Mouse (Mus musculus) urinary bladder, postnatal 10 days (tissue): ENCODE data around the gene Frmd8.
"Not testable (repeated sequence)": the region's sequence is repeated elsewhere in the genome, so short reads cannot be mapped to it uniquely, and the experiment has no call there.

ENCODE experiments used
- DNase-seq: peaks from one replicate; pipeline ENCODE4 v3.0.0; 2022; ENCODE audit warnings: low spot score

The Frmd8 gene

DNA sequence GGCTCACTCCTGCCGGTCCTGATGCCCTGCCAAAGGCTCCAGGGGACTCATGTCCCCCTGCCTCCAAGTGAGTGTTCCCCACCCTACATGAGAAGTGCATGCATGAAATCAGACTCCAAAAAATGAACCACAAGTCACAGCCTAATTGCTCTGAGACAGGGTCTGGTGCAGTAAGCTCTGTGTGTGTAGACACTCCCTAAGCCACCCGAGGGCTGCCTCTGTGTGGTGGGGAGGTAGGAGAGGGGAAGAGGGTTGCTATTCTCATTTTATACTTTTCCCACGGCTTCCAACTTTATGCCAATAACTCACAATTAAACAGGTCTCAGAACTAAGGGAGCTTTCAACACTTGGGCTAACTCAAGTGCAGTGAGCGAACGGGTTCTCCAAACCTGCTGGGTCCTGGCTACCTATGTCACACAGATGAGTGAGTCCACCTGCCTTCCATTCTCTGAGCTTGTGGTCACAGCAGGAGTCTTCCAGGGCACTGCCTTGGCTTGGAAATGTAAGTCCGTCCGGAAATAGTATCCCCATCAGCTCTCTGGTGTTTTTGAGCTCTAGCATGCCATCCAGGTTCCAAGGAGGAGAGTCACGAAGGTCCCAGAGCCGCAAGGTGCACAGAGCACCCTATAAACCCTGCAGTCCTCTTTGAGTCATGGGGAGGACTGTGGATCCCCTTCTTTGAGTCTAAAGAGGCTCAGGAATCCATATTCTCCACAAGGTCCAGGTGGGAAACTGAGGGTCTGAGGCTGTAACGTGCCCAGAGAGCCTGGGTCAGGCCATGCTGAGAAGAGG, 50.1 kb downstream of the Frmd8 start:
- no peak for DNase-seq

DNA sequence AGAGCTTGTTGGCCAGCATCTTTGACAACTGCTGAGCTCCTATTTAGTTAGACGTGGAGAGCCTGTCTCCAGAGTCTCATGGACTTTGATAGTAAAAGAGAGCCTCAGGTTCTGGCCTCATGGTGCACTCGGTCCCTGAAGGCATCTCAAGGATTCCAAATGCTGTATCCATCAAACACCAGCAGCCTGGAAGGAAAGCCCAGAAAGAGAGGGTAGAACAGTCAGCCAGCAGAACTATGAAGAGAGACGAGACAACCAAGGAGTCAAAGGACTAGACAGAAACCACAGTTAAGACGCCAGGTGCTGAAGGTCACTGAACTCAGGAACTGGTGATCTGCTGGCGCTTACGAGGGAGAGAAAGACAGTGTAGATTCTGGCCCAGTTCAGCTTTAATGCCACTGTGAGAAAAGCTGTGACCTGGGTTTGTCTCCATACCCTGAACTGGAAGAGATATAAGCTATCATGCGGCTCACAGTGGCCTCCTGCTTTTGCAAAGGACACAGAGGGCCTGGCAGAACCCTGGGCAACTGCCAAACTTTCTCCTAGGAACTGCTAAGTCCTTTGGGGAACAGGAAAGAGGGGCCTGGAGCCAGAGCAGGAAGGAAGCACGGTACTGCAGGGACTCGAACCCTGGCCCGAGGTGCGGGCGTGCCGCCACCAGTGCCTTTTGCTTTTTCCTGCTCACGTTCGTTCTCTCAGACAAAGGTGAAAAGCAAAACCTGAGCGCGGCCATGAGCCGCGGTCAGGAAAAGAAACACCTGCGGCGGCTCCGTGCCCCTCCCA, 50.8 kb downstream of the Frmd8 start:
- DNase-seq: no peak

DNA sequence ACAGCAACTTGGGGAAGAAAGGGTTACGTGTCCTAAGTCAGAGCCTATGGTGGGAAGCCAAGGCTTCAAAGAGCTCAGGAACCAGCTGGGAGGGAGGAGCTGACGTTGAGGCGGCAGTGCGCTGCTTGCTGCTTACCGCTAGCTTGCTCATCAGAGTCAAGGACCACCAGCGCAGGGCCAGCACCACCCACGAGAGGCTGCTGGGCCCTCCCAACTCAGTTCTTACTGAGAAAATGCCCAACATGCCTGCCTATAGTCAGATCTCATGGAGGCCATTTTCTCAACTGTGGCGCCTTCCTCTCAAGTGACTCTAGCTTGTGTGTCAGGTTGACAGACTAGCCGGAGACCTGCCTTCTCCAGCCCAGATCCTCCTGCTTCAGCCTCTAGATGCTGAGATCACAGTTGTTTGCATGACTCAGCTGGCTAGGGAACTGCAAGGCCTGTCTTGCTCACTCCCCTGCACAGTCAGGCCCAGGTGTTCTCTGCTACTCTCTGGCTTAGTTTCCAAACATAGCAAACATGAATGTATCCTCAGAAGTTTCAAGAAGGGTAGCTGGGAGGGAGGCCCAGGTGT, 51.7 kb downstream of the Frmd8 start:
- DNase-seq: no peak

DNA sequence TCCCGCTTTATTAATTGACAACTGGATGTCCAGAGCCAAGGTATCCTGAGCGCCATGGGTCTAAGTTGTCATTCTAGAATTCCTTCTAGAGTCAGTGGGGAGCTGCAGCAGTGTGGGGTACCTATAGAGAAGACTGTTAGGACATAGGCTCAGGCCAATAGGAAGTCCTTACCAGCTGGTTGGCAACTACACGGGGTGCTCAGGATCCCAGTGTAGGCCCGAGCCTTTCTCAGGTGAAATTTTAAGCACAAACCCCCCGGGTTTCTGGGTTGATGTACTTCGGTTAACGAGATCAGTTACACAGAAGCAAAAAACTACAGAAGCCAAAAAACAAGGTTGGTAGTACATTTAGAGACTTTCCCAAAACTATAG, 52.3 kb downstream of the Frmd8 start:
- no peak for DNase-seq

DNA sequence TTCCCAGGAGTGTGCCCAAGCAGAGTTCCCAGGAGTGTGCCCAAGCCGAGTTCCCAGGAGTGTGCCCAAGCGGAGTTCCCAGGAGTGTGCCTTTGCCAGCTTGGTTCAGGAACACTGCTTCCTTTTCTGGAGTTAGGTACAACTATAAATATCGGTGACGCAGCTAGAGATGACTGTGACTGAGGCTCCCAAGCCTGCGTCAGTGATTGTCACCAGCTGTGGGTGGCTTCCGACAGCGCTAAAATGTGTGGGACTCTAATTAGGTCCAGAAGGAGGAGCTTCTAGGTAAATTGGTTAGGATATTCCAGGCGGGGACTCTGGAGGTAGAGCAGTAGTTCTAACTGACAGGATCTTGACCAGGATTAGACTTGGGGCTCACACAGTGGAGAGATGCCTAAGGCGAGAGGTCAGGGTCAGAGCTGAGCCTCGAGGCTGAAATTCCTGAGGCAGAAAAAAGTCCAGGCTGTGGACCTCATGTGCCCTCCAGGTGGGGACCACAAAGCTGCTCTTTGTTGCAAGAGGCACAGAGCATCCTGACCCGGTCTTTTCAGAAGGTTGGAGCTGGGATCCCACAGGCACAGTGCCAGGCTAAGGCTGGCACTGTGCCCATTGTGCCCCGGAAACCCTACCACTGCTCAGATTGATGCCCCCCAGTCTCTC, 52.8 kb downstream of the Frmd8 start:
- no peak for DNase-seq

DNA sequence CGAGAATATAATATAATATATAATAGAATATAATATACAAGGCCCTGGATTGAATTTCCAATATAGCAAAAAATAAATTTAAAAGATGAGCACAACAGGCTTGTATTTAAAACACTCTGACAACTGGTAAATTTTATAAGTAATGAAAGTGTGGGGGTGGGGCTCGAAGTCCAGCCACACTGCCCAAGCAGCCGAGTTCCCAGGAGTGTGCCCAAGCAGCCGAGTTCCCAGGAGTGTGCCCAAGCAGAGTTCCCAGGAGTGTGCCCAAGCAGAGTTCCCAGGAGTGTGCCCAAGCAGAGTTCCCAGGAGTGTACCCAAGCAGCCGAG, 53.3 kb downstream of the Frmd8 start:
- no peak for DNase-seq

DNA sequence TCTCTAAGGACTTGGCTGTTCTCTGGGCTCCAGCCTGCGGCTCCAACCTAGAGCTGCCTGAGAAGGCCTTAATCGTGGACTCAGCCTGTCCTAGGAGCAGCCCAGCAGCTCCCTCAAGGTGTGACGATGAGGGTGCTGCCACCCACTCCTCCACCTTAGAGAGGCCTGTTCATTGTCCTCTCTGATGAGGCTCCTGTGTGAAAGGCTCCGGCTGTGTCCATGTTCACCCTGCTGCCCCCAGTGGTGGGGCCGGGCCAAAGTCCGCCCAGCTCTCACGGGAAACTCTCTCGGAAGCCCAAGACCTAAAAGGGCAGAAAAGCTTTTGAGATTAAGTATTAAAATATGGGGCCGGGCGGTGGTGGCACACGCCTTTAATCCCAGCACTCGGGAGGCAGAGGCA, 55.5 kb downstream of the Frmd8 start:
- DNase-seq: no peak

DNA sequence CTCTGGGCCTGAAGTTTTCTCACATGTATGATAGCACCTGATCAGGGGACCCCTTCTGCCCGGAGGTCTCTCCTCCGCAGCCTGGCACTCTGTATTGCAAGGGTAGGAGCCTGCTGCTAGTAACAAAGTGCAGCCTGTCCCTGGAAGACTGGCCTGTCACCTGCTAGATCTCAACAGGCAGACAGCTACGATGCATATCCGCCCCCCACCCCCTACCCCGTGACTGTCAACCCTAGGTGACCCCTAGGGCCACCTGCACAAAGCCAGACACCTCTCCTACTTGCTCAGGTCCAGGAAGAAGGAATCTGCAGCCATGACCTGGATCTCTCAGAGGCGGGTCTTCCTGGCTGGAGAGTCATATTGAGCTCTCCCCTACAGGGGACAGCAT, 56.5 kb downstream of the Frmd8 start:
- DNase-seq: no peak

DNA sequence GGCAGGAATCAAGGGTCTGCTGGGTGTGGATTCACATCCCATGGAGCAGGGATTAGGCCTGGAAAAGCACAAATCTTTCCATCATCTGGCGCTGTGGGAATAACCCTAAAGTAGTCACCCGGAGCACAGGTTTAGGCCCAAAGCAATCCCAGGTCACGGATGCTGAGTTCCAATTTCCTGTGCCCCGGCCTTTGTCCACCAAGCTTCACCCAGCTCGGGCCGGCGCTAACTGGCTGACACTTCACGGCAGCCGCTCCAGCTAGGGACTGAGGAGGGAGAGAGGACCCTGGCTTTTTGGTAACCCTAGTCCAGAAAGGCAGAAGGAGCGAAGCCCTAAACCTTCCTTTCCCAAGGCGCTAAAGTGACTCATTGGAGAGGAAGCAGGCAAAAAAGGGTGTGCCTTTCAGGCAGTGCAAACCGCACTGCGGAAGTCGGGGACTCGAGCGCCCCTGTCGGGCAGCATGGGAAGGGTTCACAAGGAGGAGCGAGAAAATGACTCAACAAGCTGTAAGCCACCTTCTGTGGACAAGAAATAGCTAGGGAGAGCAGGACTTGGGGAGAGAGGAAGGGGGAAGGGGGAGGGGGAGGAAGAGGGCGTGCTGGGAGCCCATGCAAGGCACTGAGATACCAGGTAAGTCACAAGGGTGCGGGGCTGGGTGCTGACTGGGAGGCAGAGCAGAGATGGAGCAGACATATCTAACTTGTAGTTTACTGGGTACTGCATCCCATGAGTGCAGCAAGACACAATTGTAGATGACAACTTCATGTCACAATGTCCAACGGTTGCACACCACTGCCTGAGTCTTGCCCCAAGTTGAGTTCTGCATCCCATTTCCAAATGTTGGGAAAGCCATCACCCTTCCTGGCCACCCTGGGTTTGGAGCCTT, 57.1 kb downstream of the Frmd8 start:
- DNase-seq: peak; percentile 67

DNA sequence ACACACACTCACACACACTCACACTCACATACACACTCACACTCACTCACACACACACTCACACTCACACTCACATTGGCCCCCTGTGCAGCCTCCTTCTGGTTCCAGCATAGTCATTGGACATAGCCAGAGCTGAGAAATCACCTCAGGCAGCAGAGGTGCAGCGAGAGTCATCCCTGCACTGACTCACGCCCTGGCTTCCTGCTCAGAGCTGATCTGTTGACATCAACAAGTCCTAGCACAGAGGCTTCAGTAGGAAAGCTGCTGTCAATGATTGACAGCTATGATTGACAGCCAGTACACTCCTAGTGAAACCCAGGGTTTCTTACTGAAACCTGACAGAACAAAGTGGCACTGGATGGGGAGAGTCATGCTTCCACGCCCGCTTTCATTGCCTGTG, 59.1 kb downstream of the Frmd8 start:
- no peak for DNase-seq

DNA sequence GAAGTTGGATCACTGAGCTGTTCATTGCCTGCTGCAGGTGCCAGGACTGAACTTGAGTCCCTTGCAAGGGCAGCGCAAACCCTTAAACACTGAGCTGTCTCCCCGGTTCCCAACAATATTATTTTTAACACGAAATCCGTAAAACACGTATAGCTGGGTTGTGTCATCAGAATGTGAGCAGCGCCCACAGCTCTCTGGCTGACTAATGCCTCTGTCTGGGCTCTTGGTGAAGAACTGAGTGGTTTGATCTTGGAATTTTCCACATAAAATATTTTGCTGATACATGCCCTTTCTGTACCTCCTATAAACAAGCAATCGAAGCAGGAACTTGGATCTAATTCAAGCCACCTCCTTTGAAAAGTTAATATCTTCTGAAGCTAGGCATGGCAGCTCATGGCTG, 60.1 kb downstream of the Frmd8 start:
- no peak for DNase-seq

DNA sequence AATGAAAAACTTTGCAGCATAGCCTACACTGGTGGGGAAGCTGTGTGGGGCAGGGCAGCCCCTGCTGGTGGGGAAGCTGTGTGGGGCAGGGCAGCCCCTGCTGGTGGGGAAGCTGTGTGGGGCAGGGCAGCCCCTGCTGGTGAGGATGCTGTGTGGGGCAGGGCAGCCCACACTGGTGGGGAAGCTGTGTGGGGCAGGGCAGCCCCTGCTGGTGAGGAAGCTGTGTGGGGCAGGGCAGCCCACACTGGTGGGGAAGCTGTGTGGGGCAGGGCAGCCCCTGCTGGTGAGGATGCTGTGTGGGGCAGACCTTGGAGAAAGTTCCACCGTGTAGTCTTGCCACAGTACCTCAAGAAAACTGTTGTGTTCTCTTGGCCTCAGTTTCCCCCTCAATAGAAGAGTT, 61.0 kb downstream of the Frmd8 start:
- DNase-seq: not testable (repeated sequence)

DNA sequence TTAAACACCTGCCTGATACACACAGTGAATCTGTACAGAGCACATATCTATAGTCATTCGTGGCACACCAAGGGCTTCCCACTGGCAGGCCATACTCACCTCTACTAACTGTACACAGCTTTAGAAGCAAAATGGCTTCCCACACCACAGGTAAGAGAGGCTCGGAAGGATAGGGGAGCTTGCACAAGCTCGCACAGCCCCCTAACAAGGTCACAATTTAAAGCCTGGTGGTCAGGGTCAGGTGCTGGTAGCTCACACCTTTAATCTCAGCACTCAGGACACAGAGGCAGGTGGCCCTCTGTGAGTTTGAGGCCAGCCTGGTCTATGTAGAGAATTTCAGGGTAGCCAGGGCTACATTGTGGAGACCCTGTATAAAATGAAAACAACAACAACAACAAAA, 61.5 kb downstream of the Frmd8 start:
- no peak for DNase-seq

DNA sequence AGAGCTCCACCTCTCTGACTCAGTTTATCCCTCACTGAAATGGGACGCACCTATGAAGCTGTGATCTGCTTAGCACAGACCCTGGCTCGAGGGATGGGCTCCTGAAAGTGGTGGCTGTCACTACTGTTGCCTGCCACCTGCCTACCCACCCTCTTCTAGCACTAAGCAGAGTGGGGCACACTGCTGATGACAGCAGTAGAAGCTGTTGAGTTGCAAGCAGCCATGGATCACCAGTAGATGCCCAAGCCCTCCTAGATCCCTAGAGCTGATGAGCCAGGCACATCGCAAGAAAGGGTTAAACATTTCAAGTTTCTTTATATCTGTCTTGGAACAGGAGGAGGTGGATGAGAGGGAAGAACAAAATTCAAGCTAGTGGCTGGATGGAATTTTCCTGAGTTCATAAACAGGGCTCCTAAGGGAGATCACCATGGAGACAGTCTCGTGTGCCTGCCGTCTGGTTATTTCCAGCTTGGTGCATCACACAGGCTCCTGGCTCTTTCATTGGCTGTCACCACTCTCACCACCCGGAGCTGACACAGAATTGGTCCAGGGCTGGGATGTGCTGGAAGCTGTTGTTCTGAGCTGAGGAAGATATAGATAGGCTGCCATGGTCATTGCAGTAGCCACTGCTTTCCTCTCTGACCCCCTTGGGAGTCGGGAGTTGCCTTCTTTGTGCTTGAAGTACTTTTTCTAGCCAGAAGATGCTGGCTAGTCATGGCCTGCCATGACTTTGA, 63.1 kb downstream of the Frmd8 start:
- DNase-seq: no peak

DNA sequence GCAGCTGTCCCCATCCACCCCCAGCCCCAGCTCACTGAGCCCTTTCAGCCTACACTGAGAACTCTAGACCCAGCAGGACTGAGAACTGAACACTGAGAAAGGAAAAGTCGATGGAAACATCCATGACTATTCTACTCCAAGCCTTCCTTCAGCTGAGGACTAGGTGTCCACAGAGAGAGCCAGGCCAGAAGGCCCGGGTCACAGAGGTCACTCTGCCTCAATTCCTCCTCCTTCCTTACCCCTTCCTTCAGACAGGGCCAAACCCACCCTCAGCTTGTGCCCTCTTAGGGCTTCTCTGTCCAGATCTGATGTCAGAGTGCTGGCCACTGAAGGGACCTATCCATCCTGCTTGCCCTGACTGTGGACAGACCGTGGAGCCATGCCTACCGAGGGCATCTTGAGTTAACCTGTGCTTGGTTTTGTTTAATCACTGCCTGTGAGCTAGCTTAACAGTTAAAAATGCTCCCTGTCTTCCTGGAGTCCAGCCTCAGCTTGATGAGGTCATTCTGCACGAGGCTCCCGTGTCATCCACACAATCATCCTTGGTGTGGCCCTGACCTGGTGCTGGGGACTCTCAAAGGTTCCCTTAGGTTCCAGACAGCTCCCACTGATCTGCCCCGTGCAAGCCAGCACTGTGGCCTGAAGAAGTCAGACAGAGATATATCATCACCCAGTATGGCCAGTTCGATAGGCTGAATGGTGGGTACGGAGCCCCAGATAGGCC, 64.1 kb downstream of the Frmd8 start:
- no peak for DNase-seq

DNA sequence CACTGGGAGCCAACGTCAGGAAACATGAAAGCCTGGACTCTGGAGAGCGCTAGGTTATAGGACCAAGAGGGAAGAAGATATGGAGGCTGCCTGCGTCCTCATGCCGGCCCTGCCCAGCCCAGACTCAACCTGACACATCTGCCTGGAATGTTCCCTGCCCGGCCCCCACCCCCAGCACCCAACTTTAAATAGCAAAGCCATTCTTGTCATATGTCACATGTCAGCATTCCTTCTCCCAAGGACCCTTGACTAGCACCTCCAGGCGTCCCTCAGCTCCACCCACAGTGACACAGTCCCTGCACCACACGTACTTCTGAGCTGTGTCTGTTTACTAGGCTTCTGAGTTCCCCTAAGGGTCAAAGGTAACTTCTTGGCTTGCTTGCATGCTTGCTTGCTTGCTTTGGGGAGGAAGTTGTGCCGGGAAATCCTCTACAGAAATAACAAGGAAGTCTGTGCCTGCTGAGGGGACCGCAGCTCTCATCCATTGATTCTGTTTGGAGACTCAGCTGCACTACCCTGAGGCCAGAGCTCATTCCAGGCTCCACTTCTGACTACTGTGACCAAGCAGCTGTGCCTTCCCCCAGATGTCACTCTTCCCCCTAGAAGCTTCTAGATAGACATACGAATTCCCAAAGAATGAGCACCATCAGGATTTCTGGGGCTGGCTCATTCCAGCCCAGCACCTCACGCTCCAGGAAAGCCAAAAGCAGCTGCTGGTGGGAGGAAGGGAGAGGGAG, 64.8 kb downstream of the Frmd8 start:
- DNase-seq: no peak

DNA sequence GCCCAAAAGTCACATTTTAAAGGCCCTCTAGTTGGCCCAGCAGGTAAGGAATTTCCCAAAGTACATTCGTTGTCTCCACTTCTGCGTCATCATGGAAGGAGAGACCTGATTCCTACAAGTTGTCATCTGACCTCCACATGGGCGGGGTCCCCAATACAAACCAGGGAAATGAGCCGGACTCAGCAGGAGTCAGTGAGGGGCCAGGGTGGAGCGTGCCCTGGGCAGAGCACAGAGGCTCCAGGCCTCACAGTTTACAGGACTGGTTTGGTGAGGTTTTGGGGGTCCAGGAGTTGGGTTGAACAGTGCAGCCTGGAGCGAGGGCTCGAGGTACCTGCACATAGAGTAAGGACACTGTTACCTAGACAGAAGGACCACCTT, 65.4 kb downstream of the Frmd8 start:
- DNase-seq: no peak

DNA sequence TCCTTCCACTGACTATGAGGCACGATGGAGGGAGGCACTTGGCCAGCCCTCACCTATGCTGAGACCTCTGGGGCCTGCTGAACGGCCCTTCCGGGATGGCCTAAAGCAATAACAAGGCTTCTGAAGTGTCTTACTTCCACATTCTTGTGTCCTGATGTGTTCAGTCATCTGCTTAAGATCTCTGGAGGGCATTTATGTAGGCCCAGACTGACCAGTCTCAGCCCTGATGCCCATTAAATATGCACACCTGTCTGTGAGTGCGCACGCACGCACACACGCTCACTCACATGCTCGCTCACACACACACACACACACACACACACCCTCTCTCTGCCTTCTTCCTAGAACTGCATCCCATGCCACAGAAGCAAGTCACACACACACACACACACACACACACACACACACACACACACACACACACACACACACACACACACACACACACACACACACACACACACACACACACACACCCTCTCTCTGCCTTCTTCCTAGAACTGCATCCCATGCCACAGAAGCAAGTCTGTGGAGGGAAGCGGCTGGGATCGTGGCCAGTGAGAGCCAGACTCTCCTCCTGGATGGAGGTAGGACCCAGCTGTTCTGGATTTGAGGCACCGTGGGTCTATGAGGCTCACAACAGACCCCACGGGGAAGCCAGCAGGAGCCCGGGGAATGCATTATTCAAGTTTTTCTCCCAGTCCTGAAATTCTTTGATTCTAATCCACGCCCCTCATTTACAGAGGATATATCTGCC, 65.9 kb downstream of the Frmd8 start:
- DNase-seq: no peak

DNA sequence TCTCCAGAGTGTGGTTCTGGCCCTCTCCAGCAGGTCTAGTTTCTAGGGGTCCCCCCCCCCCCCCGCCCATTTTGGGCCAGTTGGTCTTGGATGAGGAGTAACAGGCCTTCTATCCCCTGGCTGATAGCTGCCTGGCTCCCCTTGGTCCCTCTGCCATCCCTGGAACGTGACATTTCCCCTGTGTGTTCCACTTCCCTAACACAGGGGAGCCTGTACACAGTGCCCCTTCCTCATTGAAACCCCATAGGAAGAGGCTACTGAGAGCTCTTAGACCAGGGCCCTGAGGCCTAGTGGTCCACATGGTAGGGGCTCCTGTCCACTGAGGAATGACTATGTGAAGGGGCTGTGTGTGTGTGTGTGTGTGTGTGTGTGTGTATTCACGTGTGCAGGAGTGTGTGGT, 67.3 kb downstream of the Frmd8 start:
- DNase-seq: no peak
